Mouse (Mus musculus) spleen, postnatal 36 days (tissue): ENCODE results near the gene Taf8.
"Not testable (repeated sequence)": the region's sequence is repeated elsewhere in the genome, so short reads cannot be mapped to it uniquely, and the experiment has no call there.

Experiments
- DNase-seq, 2 experiments: peaks; one replicate each; pipeline ENCODE4 v3.0.0; 2022; ENCODE audit warnings: low spot score in 2 of 2, mixed read lengths in 1 of 2

The Taf8 gene

GRCm38 (mm10) chr17:47516232-47516631, 14.1 kb upstream of the Taf8 start:
- DNase-seq, result no peak

GRCm38 (mm10) chr17:47515180-47515844, 13.2 kb upstream of the Taf8 start:
- DNase-seq, result no peak

DNA sequence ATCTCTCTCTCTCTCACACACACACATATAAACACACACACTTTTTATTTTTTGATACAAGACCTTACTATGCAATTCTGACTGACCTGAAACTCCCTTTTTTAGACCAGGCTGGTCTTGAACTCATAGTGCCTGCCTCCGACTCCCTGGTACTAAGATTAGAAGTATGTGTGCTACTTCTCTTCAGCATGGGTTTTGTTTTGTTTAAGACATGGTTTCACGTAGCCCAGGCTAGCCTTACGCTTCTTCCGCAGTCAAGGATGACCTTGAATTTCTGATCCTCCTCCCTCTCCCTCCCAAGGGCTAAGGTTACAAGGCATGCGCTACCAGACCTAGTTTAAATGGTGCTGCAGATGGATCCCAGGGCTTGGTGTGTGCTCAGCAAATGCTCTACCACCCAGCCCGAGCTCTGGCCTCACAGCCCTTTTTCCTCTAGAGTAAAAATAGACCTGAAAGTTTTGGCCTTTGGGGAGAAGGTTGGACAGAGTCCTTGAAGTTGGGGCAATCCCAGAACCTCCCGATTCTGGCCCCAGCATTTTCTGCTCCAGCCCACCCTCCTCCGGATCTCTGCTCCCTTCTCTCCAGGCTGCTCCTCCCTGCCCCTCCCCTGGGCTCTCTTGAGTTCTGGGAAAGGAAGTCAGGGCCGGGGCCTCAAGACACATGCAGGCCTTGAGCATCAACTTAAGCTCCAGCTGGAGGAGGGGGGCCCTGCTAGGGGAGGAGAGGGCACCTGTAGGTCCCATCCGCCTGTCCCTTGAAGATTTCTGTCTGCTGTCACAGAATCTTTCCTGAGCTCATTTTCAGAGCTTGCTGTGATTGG, 11.1 kb upstream of the Taf8 start:
- no peak for DNase-seq

DNA sequence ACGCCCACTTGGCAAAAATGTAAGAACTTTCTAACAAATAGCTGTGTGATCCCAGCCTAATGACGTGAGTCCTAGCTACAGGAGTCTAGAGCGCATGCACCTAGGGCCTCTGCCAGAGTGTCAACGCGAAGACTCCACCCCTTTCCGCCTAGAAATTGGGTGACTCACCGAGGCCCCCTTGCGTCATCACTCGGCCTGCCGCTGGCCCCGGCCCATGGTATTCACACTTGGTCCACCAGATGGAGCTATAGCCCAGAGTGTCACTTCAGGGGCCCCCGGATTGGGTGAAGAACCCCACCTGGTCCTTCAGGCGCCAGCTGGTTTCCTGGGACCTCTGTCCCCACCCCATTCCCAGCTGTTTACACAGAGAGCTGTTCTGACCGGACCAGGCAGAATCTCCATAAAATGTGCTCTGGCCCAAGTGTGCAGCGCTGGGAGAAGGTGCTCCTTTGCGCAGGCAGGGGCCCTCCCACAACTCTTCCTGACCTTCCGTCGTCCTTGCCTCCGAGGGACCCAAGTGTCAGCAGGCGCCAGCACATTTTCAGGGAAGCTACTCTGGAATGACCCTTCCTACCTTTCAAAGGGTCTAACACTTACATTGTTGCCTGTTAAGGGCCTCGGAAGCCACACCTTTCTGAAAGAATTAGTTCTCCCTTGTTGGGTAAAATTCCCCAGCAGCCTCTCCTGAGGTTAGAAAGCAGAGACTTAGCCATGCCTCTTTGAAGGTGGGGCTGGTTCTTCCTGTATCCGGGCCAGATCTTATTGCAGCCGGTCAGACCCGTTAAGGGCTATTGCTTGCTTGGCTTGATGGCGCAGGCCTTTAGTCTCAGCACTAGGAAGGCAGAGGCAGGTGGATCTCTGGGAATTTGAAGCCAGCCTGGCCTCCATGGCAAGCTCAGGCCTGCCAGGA, 9.3 kb upstream of the Taf8 start:
- DNase-seq, result peak; percentile 95 to 96

DNA sequence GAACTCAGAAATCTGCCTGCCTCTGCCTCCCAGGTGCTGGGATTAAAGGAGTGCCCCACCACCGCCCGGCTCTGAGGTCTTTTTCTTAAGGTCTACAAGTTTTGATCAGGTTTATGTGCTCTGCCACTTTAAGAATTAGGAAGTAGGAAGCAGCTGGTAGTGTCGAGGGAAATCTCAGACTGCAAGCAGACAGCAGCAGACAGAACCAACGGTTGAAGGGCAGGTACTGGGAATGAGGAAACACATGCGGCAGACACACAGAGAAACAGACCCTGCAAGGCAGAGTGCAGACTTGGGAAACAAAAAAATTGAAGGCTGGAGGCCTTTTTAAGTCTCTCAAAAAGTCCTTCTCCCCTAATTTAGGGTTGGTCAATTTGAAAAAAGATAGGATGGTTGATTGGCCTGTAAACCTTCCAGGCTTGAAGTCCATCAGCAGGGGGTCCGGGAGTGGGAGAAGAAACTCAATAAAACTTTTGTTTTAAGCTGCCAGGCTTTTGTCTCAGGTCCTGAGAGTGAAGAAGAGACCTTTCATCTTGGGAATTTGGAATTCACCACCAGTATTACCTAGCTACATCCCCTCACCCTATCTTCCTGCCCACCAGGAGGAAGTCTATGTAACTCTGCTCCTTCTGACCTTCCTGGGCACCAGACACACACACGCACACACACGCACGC, 7.1 kb upstream of the Taf8 start:
- DNase-seq, result peak; percentile 60 to 71

DNA sequence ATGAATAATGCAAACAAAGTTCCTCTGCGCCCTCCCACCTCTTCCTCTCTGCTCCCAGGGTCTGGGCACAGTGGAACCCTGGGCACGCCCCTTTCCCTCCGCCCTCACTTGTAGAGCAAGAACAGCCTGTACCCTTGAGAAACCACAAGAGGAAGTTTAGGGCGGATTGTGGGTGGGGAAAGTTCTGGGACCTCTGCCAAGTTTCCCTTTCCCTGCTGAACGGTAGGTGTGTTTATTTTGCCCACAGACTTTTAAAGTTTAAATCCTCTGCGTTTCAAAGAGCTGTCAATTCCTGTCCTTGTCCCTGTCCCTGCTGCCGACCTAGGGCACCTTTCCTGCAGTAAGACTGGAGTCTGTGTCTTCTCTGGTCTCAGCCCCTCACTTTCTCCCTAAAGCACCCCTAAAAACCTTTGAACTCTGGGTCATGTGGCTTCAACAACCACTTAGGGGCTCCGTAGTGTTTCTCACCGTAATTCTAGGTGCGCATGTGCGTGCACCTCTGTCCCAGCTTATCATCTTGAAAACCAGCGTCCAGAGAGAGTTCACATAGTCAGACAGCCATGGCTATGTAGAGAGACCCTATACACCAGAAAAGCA, 6.0 kb upstream of the Taf8 start:
- DNase-seq, result peak; percentile 99

GRCm38 (mm10) chr17:47507523-47507922, 5.4 kb upstream of the Taf8 start:
- DNase-seq, result no peak

- no peak for DNase-seq
These were observed 4.6 kb upstream of the Taf8 start for GRCm38 (mm10) chr17:47506697-47507096.

- DNase-seq, result no peak
These were observed 4.0 kb upstream of the Taf8 start for GRCm38 (mm10) chr17:47506042-47506441.

DNA sequence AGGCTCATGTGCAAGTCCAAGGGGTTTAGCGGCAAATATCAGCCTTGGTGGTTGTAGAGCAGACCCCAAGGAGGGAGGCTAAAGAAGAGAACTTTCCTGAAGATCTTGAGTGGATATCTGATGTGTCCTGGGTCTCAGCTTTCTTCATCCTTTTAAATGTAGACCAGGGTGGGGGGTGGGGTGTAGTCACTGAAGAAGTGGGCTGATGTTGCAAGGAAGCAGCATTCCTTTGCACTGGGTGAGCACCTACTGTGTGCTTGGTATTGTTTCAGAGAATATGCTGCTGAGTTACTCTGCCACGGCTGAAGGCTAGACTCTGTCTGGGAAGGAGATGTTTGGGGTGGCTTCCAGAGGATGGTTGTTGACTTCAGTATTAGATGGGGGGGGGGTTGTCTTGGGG, 3.5 kb upstream of the Taf8 start:
- DNase-seq, result no peak

DNA sequence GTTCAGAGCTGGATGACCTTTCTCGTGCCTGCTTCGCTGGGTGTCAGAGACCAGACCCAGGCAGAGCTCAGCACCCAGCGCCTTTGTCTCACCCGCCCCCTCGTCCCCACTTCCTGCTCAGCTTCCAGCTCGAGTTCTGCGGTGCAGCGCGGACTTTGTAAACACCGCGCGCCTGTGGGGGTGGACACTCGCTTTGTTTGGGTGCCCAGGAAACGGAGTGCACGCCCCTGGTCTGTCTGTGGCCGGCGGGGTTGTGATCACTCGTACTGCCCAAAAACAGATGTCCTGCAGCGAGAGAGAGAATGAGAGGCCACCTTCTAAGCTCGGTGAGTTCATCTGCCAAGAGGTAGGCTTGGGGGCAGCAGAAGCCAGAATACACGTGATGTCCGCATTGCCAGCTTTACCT, 2.9 kb upstream of the Taf8 start, which contains the start of gene Ccnd3:
Gene Ccnd3 (plus strand): TSS at position 111 of the 406 bp plus-strand sequence.
- peak; percentile 88 to 94 for DNase-seq

DNA sequence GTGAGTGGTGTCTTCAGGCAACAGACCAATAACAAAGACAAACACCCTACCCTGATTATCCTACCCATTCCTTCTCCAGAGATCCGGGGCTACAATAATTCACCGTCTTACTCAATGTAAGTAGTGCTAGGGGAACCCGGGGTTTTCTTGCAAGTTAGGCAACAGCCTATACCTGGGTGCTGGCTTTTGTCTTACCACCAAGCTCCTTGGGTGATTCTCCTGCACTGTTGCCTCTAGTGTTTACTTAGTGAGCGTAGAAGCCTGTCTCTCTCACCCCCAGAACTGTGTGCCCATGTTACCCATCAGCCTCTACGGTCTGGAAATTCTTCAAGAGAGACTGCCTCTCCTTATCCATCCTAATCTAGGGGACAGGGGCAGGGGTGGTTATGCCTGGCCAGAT, 2.1 kb upstream of the Taf8 start:
- DNase-seq, result no peak

DNA sequence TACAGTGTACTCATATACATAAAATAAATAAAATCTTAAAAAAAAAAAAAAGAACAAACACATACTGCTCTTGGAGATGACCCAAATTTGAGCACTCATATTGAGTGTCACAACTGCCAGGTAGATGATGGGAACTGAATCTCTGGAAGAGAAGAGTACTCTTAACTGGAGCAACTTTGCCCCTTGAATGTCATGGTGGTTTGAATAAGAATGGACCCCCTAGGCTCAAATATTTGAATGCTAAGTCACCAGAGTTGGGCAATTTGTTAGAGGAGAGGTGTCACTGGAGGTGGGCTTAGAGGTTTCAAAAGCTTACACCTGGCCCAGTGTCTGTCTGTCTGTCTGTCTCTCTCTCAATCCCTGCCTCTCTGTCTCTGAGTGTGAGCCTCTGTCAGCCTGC, 1.6 kb upstream of the Taf8 start:
- DNase-seq, result no peak

DNA sequence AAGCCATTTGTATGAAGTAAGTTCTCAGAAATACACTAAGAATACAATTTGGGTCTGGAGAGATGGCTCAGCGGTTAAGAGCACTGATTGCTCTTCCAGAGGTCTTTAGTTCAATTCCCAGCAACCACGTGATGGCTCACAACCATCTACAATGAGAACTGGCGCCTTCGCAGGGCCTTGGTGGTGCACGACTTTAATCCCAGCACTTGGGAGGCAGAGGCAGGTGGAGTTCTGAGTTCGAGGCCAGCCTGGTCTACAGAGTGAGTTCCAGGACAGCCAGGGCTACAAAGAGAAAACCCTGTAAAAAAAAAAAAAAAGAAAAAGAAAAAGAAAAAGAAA, 584 bp upstream of the Taf8 start:
- DNase-seq, result not testable (repeated sequence)

- DNase-seq, result no peak
These were observed 561 bp downstream of the Taf8 start for GRCm38 (mm10) chr17:47501531-47501930.

- no peak for DNase-seq
These were observed 8.0 kb downstream of the Taf8 start for GRCm38 (mm10) chr17:47494132-47494531.

GRCm38 (mm10) chr17:47493653-47494052, 8.4 kb downstream of the Taf8 start:
- DNase-seq, result no peak

DNA sequence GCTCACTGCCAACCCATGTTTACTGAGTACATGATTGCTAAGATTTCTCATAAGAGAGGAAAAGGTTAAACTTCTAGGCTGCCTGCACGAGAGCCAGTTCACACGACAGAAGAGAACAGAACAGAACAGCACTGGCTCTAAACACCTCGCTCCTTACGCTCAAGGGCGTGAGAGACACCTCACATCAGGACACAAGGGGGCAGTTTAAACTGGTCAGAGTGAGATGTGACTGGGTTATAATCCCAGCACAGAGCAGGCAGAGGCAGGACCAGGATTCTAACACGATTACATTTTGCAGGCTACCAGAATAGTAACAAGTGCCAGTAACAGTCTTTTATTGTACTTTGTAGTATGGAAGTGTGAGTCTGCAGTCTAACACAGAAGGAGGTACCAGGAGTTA, 9.4 kb downstream of the Taf8 start:
- no peak for DNase-seq

GRCm38 (mm10) chr17:47490791-47491190, 11.3 kb downstream of the Taf8 start:
- no peak for DNase-seq

- DNase-seq, result no peak
These were observed 16.3 kb downstream of the Taf8 start for GRCm38 (mm10) chr17:47485791-47486190.

DNA sequence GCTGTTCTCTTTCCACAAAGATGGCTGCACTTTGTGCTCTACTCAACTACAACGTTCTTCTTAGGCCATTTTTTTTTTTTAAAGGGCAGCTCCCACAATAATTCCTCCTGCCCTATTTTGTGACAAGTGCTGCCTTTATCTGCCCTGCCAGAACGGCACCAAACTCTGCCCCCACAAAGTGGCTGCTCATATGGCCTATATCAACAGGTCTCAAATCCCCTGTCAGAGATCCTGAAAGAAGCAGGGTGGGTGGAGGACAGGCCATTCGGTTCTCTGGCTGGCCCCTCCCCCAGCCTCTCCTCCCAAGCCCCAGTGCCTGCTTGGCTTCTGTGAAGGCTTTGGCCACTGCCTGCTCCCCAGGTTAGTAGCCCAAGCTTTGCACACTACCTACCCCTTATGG, 17.1 kb downstream of the Taf8 start:
- DNase-seq, result no peak
